Mouse (Mus musculus) hindbrain, postnatal 0 days (tissue): ENCODE data around the gene Mical2. TPM values are rescaled to one million over a fixed set of nuclear protein-coding genes. Genes with fewer than 3 reads are reported as not detected.

Experiments
- ATAC-seq: fragments of 200-750 bp; cut with Nextera tagmentation; 2 replicates; pipeline ENCODE4 v1.8.0; 2017; ENCODE audit warnings: mild to moderate bottlenecking, moderate TSS enrichment, moderate library complexity
- DNase-seq: peaks from one replicate; pipeline ENCODE4 v3.0.0-alpha.2; 2015; ENCODE audit warnings: low spot score
- H3K27ac ChIP-seq: fragments of 300-500 bp; sonication (generic); 2 replicates; pipeline ENCODE4 v1.5.1; 2014; ENCODE audit warnings: mild to moderate bottlenecking
- H3K27me3 ChIP-seq: fragments of 300-500 bp; sonication (generic); 2 replicates; pipeline ENCODE4 v1.6.1; 2014; ENCODE audit warnings: low read length, mixed read lengths; ENCODE audit not compliant: insufficient read depth
- H3K36me3 ChIP-seq: fragments of 300-500 bp; sonication (generic); 2 replicates; pipeline ENCODE4 v1.6.1; 2014; ENCODE audit warnings: low read length, mixed read lengths; ENCODE audit not compliant: insufficient read depth
- H3K4me1 ChIP-seq: fragments of 300-500 bp; sonication (generic); 2 replicates; pipeline ENCODE4 v1.6.1; 2014; ENCODE audit warnings: antibody characterized with exemption, low read length, mixed read lengths; ENCODE audit not compliant: insufficient read depth
- H3K4me2 ChIP-seq: fragments of 300-500 bp; sonication (generic); 2 replicates; pipeline ENCODE4 v1.6.1; 2014; ENCODE audit warnings: low read depth, mild to moderate bottlenecking, low read length, moderate library complexity, mixed read lengths
- H3K4me3 ChIP-seq: fragments of 300-500 bp; sonication (generic); 2 replicates; pipeline ENCODE4 v1.5.1; 2014; ENCODE audit warnings: low read length
- H3K9ac ChIP-seq: fragments of 300-500 bp; sonication (generic); replicated peaks from 2 replicates; pipeline ENCODE4 v1.6.1; 2014; ENCODE audit warnings: mild to moderate bottlenecking, low read length, moderate library complexity, mixed read lengths
- H3K9me3 ChIP-seq: fragments of 300-500 bp; sonication (generic); 2 replicates; pipeline ENCODE4 v1.6.1; 2016; ENCODE audit warnings: low read length, mixed read lengths
- CTCF ChIP-seq: IDR thresholded peaks from 2 replicates; pipeline ENCODE4 v1.5.1; 2016; ENCODE audit warnings: antibody characterized with exemption, control low read depth, low read depth
- WGBS: fragments of 180-500 bp; shearing (Covaris S2); extraction: QIAGEN DNeasy Blood & Tissue Kit; methylation state at CpG from one replicate; pipeline ENCODE4 v1.1.7; 2014; 5-methylcytosine and 5-hydroxymethylcytosine counted together
- polyA plus RNA-seq: library from polyadenylated mRNA; unstranded; fragments of >200 nt; fragmentation: Nextera tagmentation; extraction: Ambion mirVana; gene quantifications from 2 replicates; pipeline ENCODE4 v1.2.1, GENCODE M21; 2015
- total RNA-seq: library from RNA; depleted of rRNA; stranded (reverse); fragments of >200 nt; gene quantifications from 2 replicates; pipeline ENCODE4 v1.2.3, GENCODE M21; 2014

Mical2 gene
- total and polyA plus RNA-seq, 2 experiments from 2014 or later, result 6.4 to 16.5 TPM

- WGBS, result 72% methylated on average over 10 of the region's 10 CpGs
- Histone ChIP-seq H3K4me1 (peaks cover 6% of the 10 kb centered on the region), H3K4me3 (no peak overlapping the region), H3K4me2 (no peak overlapping the region), H3K27ac (no peak overlapping the region), H3K36me3 (no peaks in the 10 kb centered on the region), H3K9ac (no peak overlapping the region), H3K9me3 (no peaks in the 10 kb centered on the region), H3K27me3 (no peaks in the 10 kb centered on the region)
- ATAC-seq (no peak), DNase-seq (no peak)
- no peak for TF ChIP-seq CTCF
Observed at GRCm38 (mm10) chr7:112208323-112209167, 17.1 kb upstream of the Mical2 start.

DNA sequence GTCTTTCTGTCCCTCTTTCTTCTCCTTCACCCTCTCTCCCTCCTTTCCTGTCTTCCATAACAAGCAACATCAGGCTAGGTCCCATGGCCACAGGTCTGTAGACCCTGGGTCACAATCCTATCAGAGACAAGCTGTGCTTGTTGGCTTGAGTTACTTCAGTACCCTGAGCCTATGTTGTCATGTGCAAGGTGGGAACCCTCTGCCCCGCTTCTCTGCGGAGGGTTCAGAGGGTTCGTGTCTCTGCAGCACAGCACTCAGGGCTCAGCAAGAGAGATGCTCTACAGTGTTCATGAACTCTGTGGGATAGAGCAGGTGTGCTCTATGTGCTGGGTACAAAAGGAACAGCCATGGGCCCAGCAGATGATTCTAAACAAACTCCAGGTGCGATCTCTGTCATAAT lies 16.0 kb upstream of the Mical2 start:
- H3K4me3 ChIP-seq, result no peak overlapping the region
- ATAC-seq, result no peak
- H3K4me1 ChIP-seq, result peaks cover 11% of the 10 kb centered on the region; the same call in 1 of the 2 replicates
- no peak overlapping the region for H3K9ac ChIP-seq
- no peaks in the 10 kb centered on the region for H3K27me3 ChIP-seq
- no peak overlapping the region for H3K4me2 ChIP-seq
- TF ChIP-seq CTCF, result no peak
- no peak overlapping the region for H3K27ac ChIP-seq
- no peaks in the 10 kb centered on the region for H3K9me3 ChIP-seq
- WGBS, result 88% methylated on average over 4 of the region's 4 CpGs
- no peaks in the 10 kb centered on the region for H3K36me3 ChIP-seq
- DNase-seq, result no peak

DNA sequence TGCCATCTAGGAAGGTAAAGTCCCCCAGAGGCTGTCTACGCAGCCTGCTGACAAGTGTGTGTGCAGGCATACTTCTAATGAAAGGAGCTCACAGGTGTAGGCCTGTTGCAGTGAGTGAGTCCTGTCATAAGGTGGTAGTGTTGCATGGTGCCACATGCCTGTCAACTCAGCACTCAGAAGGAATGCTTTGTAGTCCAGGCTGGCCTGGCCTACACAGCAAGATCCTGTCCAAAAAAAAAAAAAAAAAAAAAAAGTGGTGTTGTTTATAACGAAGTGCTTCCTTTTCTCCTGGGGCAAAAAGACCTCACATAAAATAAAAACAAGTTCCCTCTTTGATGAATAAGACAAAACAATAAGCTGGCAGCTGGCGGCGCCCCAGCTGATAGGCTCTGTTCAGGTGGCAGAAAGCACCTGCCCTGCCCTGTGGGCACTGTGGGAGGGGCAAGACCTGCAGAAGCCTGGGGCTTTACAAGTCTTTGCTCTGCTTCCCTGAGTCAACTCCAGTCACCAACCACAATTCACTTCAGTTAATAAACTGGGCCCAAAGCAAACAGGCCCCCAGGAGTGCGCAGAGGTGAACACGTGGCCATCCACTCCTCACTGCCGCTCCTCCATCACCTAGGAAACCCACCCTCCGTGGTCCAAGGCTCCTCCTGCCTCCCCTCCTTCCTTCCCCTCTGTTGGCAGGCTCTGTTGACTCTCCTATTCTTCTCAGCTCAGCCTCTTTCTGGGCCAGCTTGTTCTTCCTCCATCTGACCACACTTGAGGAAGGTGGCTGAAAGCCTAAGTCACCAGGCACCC lies 12.5 kb upstream of the Mical2 start:
- Histone ChIP-seq H3K27ac (peak overlapping the region; percentile 26; the same call in 1 of the 2 replicates), H3K36me3 (no peaks in the 10 kb centered on the region), H3K4me1 (peaks cover 11% of the 10 kb centered on the region; the same call in 1 of the 2 replicates), H3K9me3 (no peaks in the 10 kb centered on the region), H3K9ac (no peak overlapping the region), H3K27me3 (no peaks in the 10 kb centered on the region), H3K4me3 (no peak overlapping the region), H3K4me2 (no peak overlapping the region)
- ATAC-seq, result peak; percentile 85
- DNase-seq, result peak; percentile 60
- TF ChIP-seq CTCF, result peak; percentile 71
- 37% methylated on average over 8 of the region's 8 CpGs for WGBS

- no peak overlapping the region for H3K4me2 ChIP-seq
- WGBS, result 86% methylated on average over 3 of the region's 3 CpGs
- no peaks in the 10 kb centered on the region for H3K36me3 ChIP-seq
- H3K27ac ChIP-seq, result no peak overlapping the region
- H3K4me1 ChIP-seq, result peaks cover 11% of the 10 kb centered on the region; the same call in 1 of the 2 replicates
- no peak overlapping the region for H3K4me3 ChIP-seq
- H3K9me3 ChIP-seq, result peaks cover 2% of the 10 kb centered on the region; the same call in 1 of the 2 replicates
- DNase-seq, result no peak
- no peak for ATAC-seq
- H3K27me3 ChIP-seq, result no peaks in the 10 kb centered on the region
- peak; percentile 23; the same call in 1 of the 2 replicates for TF ChIP-seq CTCF
- H3K9ac ChIP-seq, result no peak overlapping the region
Observed at GRCm38 (mm10) chr7:112215871-112216270, 9.8 kb upstream of the Mical2 start.

DNA sequence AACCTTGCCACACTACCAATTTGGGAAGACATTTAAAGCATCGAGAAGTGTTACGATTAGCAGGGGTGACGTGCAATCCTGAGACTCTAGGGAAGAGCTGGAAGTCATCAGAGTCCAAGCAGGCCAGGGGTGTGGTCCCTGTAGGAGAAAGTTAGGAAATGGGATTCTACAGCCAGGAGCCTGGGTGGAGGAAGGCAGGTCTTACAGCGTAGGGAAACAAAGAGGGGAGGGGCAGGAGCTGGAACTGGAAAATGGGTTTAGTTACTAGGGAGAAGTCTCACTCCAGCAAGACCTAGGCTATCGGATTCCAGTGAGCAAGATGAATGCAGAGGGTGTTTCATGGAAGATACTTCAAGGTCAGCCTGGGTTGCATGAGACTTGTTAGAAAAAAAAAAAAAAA lies 8.9 kb upstream of the Mical2 start:
- H3K27ac ChIP-seq, result no peak overlapping the region
- ATAC-seq (no peak), DNase-seq (no peak)
- TF ChIP-seq CTCF, result no peak
- H3K36me3 ChIP-seq, result no peaks in the 10 kb centered on the region
- no peaks in the 10 kb centered on the region for H3K27me3 ChIP-seq
- WGBS, result 69% methylated on average over 5 of the region's 5 CpGs
- H3K4me2 ChIP-seq, result no peak overlapping the region
- peaks cover 11% of the 10 kb centered on the region; the same call in 1 of the 2 replicates for H3K4me1 ChIP-seq
- no peak overlapping the region for H3K9ac ChIP-seq
- H3K9me3 ChIP-seq, result peaks cover 2% of the 10 kb centered on the region; the same call in 1 of the 2 replicates
- no peak overlapping the region for H3K4me3 ChIP-seq

DNA sequence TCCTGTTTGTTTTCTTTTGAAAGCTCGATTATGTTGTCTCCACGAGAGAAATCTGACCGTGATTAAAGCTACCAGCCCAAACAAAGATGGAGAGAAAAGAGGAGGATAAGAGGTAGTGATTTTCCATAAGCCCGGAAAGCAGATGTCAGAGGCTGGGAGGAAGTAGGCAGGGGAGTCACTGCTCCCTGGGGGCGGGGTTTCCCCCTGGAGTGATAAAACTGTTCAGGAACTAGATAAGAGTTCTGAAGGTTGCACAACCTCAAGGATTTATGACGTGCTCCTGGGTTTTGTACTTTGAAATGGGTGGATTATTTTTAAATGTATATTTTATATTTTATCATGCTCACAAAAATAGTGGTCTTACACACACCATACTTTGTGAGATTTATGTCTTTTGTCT lies 8.4 kb upstream of the Mical2 start:
- Histone ChIP-seq H3K4me1 (peaks cover 11% of the 10 kb centered on the region; the same call in 1 of the 2 replicates), H3K27ac (no peak overlapping the region), H3K9ac (no peak overlapping the region), H3K4me2 (no peak overlapping the region), H3K4me3 (no peak overlapping the region), H3K27me3 (no peaks in the 10 kb centered on the region), H3K9me3 (peaks cover 2% of the 10 kb centered on the region; the same call in 1 of the 2 replicates), H3K36me3 (no peaks in the 10 kb centered on the region)
- DNase-seq (no peak), ATAC-seq (no peak)
- no peak for TF ChIP-seq CTCF
- WGBS, result 66% methylated on average over 6 of the region's 6 CpGs
